Mouse (Mus musculus): ENCODE data around the gene Gm5426. TPM values are rescaled to one million over a fixed set of nuclear protein-coding genes. Genes with fewer than 3 reads are reported as not detected.

Gm5426 gene
- total and polyA plus RNA-seq, 3 experiments = not detected

DNA sequence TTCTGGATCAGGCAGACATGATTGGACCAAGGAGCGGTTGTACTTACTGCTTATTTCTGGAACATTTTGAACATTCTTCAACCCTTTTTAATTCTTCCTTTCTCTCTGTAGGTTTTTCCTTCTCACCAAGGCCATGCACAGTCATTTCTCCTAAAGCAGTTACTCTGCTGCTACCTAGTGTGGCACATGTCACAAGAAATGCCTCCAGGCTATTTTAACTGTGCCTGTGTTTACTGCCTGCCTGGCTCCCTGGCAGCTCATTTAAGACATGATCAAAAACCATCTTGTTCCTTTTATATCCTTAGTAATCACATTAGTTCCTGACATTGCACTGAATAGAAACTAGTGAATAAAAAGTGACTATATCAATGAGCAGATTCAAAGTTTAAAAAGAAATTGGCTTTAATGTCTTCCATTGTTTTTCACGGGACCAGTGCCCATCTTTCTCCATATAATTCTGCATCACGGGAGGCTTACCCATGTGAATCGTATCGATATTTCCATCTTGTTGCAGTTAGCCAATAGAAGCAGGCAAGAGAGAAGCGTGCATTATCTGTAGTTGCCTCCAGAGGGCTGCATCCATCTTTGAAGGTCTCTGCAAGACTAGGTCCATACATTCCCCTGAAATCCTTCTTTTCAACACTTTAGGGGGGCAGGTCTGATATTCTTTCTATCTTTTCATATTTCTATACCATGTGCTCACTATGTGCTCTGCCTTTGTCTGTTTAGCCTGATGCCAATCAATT lies 45.7 kb downstream of the Gm5426 start:
- TF ChIP-seq GATA2 (IDR thresholded peaks at IDR 0.05; ENCODE audit: borderline replicate concordance, low read depth, low read length) (no peak), CTCF (IDR thresholded peaks at IDR 0.05; ENCODE audit: low read depth, low read length) (no peak), POLR2AphosphoS5 (IDR thresholded peaks at IDR 0.05; ENCODE audit: insufficient replicate concordance, low read depth, low read length) (no peak), GATA1 (IDR thresholded peaks at IDR 0.05; ENCODE audit: borderline replicate concordance, low read length) (no peak)
- peaks cover 17% of the 10 kb centered on the region; the same call in 1 of the 2 replicates for H3K9me3 ChIP-seq (replicated peaks)
- no peak for ATAC-seq (ENCODE audit: extremely low read depth, insufficient number of reproducible peaks, low FRiP score, poor library complexity, severe bottlenecking)
- no peaks in the 10 kb centered on the region for H3K36me3 ChIP-seq (replicated peaks)
- H3K27me3 ChIP-seq (ENCODE audit: insufficient read depth, low read length) = no peaks in the 10 kb centered on the region
- DNase-seq (ENCODE audit: low spot score) = no peak
- H3K4me3 ChIP-seq (ENCODE audit: low read depth, low read length) = no peak overlapping the region
- H3K4me1 ChIP-seq (ENCODE audit: insufficient read depth, low read depth, low read length) = no peaks in the 10 kb centered on the region

DNA sequence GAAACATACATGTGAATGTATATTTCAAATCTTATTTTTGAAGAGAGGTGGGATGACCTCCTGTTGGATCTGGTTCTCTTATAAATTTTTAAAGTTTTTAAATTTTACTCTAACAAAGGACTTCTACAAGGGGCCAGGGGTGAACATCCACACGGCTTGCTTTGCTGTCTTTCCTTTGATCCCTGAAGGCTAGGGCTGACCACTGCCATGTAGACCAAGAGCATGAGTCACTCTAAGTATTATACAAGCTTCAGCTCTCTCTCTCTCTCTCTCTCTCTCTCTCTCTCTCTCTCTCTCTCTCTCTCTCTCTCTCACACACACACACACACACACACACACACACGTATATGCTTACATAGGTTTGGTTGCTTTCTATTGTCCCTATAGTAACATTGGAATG lies 48.6 kb downstream of the Gm5426 start:
- no peaks in the 10 kb centered on the region for H3K4me1 ChIP-seq (ENCODE audit: insufficient read depth, low read depth, low read length)
- H3K36me3 ChIP-seq (replicated peaks) = no peaks in the 10 kb centered on the region
- 0 out of 2 replicates have a peak, but pooled peaks cover 14% of the 10 kb centered on the region for H3K9me3 ChIP-seq (replicated peaks)
- H3K27me3 ChIP-seq (ENCODE audit: insufficient read depth, low read length) = no peaks in the 10 kb centered on the region
- no peak overlapping the region for H3K4me3 ChIP-seq (ENCODE audit: low read depth, low read length)
- ATAC-seq (ENCODE audit: extremely low read depth, insufficient number of reproducible peaks, low FRiP score, poor library complexity, severe bottlenecking) (no peak), DNase-seq (ENCODE audit: low spot score) (no peak)
- TF ChIP-seq CTCF (IDR thresholded peaks at IDR 0.05; ENCODE audit: low read depth, low read length) = no peak
- TF ChIP-seq POLR2AphosphoS5 (IDR thresholded peaks at IDR 0.05; ENCODE audit: insufficient replicate concordance, low read depth, low read length) = no peak
- TF ChIP-seq TAL1 (conservative IDR thresholded peaks at IDR 0.05; ENCODE audit: low read depth, low read length) = no peak
- TF ChIP-seq GATA1 (IDR thresholded peaks at IDR 0.05; ENCODE audit: borderline replicate concordance, low read length) = no peak
- no peak for TF ChIP-seq GATA2 (IDR thresholded peaks at IDR 0.05; ENCODE audit: borderline replicate concordance, low read depth, low read length)

DNA sequence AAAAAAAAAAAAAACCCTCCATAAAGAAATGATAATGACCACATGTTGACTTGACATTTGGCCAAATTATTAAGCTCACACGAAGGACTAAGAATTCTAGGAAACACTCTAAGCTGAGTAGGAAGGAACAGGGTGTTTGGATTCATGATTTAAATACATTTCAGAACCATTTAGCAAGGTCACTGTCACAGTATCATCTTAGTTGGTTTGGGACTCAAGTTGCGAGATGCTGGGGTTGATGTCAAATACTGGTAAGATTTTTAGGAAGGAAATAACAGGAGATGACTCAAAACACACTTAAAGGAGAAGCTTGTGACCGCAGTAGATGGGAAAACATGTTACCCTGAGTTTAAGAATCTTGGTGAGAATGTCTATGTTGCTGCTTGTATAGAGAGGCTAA lies 49.2 kb downstream of the Gm5426 start:
- Histone ChIP-seq H3K4me3 (ENCODE audit: low read depth, low read length) (no peak overlapping the region), H3K4me1 (ENCODE audit: insufficient read depth, low read depth, low read length) (no peaks in the 10 kb centered on the region)
- no peak for ATAC-seq (ENCODE audit: extremely low read depth, insufficient number of reproducible peaks, low FRiP score, poor library complexity, severe bottlenecking)

More for the DNA sequence above, 49.2 kb downstream of the Gm5426 start:
- Histone ChIP-seq H3K36me3 (replicated peaks) (no peaks in the 10 kb centered on the region), H3K9me3 (replicated peaks) (peaks cover 16% of the 10 kb centered on the region; the same call in 1 of the 2 replicates), H3K27me3 (ENCODE audit: insufficient read depth, low read length) (no peaks in the 10 kb centered on the region)
- no peak for DNase-seq (ENCODE audit: low spot score)
- no peak for TF ChIP-seq CTCF (IDR thresholded peaks at IDR 0.05; ENCODE audit: low read depth, low read length)
- no peak for TF ChIP-seq POLR2AphosphoS5 (IDR thresholded peaks at IDR 0.05; ENCODE audit: insufficient replicate concordance, low read depth, low read length)
- no peak for TF ChIP-seq GATA2 (IDR thresholded peaks at IDR 0.05; ENCODE audit: borderline replicate concordance, low read depth, low read length)
- TF ChIP-seq GATA1 (IDR thresholded peaks at IDR 0.05; ENCODE audit: borderline replicate concordance, low read length) = no peak
- no peak for TF ChIP-seq TAL1 (conservative IDR thresholded peaks at IDR 0.05; ENCODE audit: low read depth, low read length)

Other genes starting within 250 kb of the Gm5426 start
- 31.6 and 34.8 TPM in 2 replicates for gene Eea1, start 196.0 kb upstream of the Gm5426 start, total RNA-seq (2014; fragmentation: Nextera tagmentation)
- gene Eea1, start 196.0 kb upstream of the Gm5426 start, total RNA-seq (2017) = 29.6 and 36.7 TPM in 2 replicates
- 4.6 and 4.9 TPM in 2 replicates for gene Eea1, start 196.0 kb upstream of the Gm5426 start, polyA plus RNA-seq (2012)

All from G1E (cell line).